Mouse (Mus musculus) lung, embryonic 14.5 days (tissue): ENCODE results near the gene Rfx8. TPM values are rescaled to one million over a fixed set of nuclear protein-coding genes. Genes with fewer than 3 reads are reported as not detected.

Source experiments
- ATAC-seq: fragments of 200-750 bp; cut with Nextera tagmentation; 2 replicates; pipeline ENCODE4 v1.8.0; 2017; ENCODE audit warnings: mild to moderate bottlenecking, moderate TSS enrichment, moderate library complexity; ENCODE audit not compliant: insufficient read depth
- DNase-seq: peaks from one replicate; pipeline ENCODE4 v3.0.0-alpha.2; 2015
- H3K27ac ChIP-seq: fragments of 300-500 bp; sonication (generic); 2 replicates; pipeline ENCODE4 v1.5.1; 2014; ENCODE audit warnings: low read depth, mild to moderate bottlenecking, moderate library complexity
- H3K27me3 ChIP-seq: fragments of 300-500 bp; sonication (generic); 2 replicates; pipeline ENCODE4 v1.6.1; 2014; ENCODE audit warnings: low read length, control low read depth; ENCODE audit not compliant: insufficient read depth
- H3K36me3 ChIP-seq: fragments of 300-500 bp; sonication (generic); 2 replicates; pipeline ENCODE4 v1.6.1; 2014; ENCODE audit warnings: control low read depth; ENCODE audit not compliant: insufficient read depth
- H3K4me1 ChIP-seq: fragments of 300-500 bp; sonication (generic); 2 replicates; pipeline ENCODE4 v1.6.1; 2014; ENCODE audit warnings: antibody characterized with exemption, control low read depth; ENCODE audit not compliant: insufficient read depth
- H3K4me2 ChIP-seq: fragments of 300-500 bp; sonication (generic); 2 replicates; pipeline ENCODE4 v1.6.1; 2014; ENCODE audit warnings: mild to moderate bottlenecking
- H3K4me3 ChIP-seq: fragments of 300-500 bp; sonication (generic); 2 replicates; pipeline ENCODE4 v1.5.1; 2014; ENCODE audit warnings: low read depth, low read length
- H3K9ac ChIP-seq: fragments of 300-500 bp; sonication (generic); 2 replicates; pipeline ENCODE4 v1.6.1; 2014
- H3K9me3 ChIP-seq: fragments of 300-500 bp; sonication (generic); 2 replicates; pipeline ENCODE4 v1.6.1; 2016; ENCODE audit warnings: low read depth, low read length, control low read depth
- CTCF ChIP-seq: IDR thresholded peaks from 2 replicates; pipeline ENCODE4 v1.5.1; 2016; ENCODE audit warnings: antibody characterized with exemption, low read depth
- WGBS: fragments of 180-500 bp; shearing (Covaris S2); extraction: QIAGEN DNeasy Blood & Tissue Kit; methylation state at CpG from one replicate; pipeline ENCODE4 v1.1.7; 2014; 5-methylcytosine and 5-hydroxymethylcytosine counted together
- polyA plus RNA-seq: library from polyadenylated mRNA; unstranded; fragments of >200 nt; fragmentation: Nextera tagmentation; extraction: Ambion mirVana; gene quantifications from 2 replicates; pipeline ENCODE4 v1.2.1, GENCODE M21; 2014

The Rfx8 gene
- polyA plus RNA-seq, 1 experiment from 2014 or later, result 0.24 TPM

DNA sequence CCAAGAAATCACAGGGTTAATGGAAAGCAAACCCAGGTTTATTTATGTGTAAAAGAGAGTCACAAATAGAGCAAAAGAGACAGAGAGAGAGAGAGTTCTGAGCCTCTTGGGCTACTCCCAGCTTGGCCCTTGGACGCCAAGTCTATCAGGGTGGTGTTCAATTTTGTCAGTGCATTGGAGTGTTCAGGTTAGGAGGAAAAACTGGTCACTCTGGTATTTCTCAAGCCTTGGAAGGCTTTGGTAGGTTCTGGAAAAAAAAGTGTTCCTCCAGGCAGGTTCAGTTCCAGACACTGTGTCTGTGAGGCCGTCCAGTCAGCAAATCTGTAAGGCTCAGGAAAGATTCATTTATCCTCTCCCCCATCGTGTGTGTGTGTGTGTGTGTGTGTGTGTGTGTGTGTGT is 95.3 kb downstream of the Rfx8 start:
- Histone ChIP-seq H3K9ac (no peak overlapping the region), H3K4me3 (no peak overlapping the region), H3K4me1 (no peaks in the 10 kb centered on the region), H3K27ac (no peak overlapping the region), H3K4me2 (no peak overlapping the region), H3K36me3 (no peaks in the 10 kb centered on the region), H3K9me3 (no peaks in the 10 kb centered on the region), H3K27me3 (no peaks in the 10 kb centered on the region)
- TF ChIP-seq CTCF, result no peak
- DNase-seq, result no peak
- no peak for ATAC-seq
- WGBS, result 41% methylated on average over 3 of the region's 3 CpGs

GRCm38 (mm10) chr1:39623729-39624128 is 97.1 kb downstream of the Rfx8 start:
- no peak for TF ChIP-seq CTCF
- no peak overlapping the region for H3K4me2 ChIP-seq
- ATAC-seq (no peak), DNase-seq (no peak)
- H3K4me1 ChIP-seq, result no peaks in the 10 kb centered on the region
- no peaks in the 10 kb centered on the region for H3K9me3 ChIP-seq
- H3K27ac ChIP-seq, result no peak overlapping the region
- H3K27me3 ChIP-seq, result no peaks in the 10 kb centered on the region
- 50% methylated on average over 1 of the region's 1 CpGs for WGBS
- H3K4me3 ChIP-seq, result no peak overlapping the region
- H3K36me3 ChIP-seq, result no peaks in the 10 kb centered on the region
- H3K9ac ChIP-seq, result no peak overlapping the region

DNA sequence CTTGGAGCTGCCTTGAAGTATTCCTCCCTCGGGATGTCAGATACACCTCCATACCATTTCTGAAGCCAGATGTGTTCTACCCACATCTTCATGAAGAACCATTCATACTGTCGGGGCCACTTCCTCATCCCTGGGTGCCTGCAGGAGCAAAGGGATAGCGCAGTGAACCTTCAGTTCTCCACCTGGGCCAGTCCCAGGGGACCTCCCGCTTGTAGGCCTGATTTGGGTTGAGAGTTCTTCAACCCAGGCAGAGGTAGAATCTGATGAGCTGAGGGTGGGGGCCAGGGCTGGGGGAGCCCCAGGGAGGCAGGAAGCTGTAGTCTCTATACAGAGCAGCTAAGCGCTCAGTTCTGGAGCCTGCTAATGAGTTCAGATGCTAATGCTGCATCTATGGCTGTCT is 97.7 kb downstream of the Rfx8 start:
- no peaks in the 10 kb centered on the region for H3K36me3 ChIP-seq
- DNase-seq, result no peak
- 90% methylated on average over 5 of the region's 5 CpGs for WGBS
- H3K4me1 ChIP-seq, result no peaks in the 10 kb centered on the region
- ATAC-seq, result no peak
- no peak overlapping the region for H3K9ac ChIP-seq
- H3K27ac ChIP-seq, result no peak overlapping the region
- H3K27me3 ChIP-seq, result no peaks in the 10 kb centered on the region
- TF ChIP-seq CTCF, result no peak
- H3K4me3 ChIP-seq, result no peak overlapping the region
- no peaks in the 10 kb centered on the region for H3K9me3 ChIP-seq
- no peak overlapping the region for H3K4me2 ChIP-seq

DNA sequence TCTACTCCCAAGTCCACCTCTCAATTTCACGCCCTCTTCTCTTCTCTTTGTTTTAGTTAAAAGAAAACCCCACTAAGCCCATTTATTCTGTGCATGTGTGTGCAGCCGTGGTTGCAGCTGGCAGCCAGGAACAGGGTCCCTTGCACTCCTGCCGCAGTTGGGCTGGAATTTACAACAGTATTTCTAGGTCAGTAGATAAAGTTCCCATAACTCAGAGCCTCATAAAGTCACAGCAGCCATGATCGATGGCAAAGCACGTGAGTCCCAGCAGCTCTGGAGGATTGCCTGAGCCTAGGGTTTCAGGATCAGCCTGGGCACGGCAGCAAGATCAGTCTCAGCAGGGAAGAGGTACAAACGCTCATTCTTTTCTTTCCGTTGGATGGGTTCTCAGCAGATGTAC is 102.3 kb downstream of the Rfx8 start:
- no peaks in the 10 kb centered on the region for H3K36me3 ChIP-seq
- DNase-seq, result no peak
- ATAC-seq, result no peak
- no peak overlapping the region for H3K4me3 ChIP-seq
- H3K9ac ChIP-seq, result no peak overlapping the region
- no peaks in the 10 kb centered on the region for H3K9me3 ChIP-seq
- WGBS, result 42% methylated on average over 8 of the region's 8 CpGs
- H3K27me3 ChIP-seq, result no peaks in the 10 kb centered on the region
- H3K27ac ChIP-seq, result no peak overlapping the region
- H3K4me2 ChIP-seq, result no peak overlapping the region
- no peaks in the 10 kb centered on the region for H3K4me1 ChIP-seq
- no peak for TF ChIP-seq CTCF

DNA sequence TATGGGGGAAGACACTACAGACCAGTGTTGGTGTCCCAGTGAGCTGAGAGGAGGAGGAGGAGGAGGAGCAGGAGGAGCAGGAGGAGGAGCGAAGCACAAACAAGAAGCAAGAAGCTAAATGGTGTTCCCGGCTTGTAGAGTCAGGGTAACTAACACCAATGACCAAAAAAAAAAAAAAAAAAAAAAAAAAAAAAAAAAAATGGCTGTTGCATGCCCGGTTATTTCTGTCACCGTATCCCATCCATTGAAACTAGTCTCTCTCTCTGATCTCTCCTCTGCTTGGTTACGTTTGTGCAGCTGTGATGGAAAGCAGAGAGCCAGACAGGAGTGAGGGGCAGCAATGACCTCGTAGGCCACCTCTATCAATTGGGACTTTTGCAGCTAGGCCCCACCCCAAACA is 105.3 kb downstream of the Rfx8 start:
- Histone ChIP-seq H3K9ac (no peak overlapping the region), H3K4me3 (no peak overlapping the region), H3K4me2 (no peak overlapping the region), H3K9me3 (no peaks in the 10 kb centered on the region), H3K27ac (no peak overlapping the region), H3K4me1 (no peaks in the 10 kb centered on the region), H3K27me3 (no peaks in the 10 kb centered on the region), H3K36me3 (no peaks in the 10 kb centered on the region)
- TF ChIP-seq CTCF, result no peak
- ATAC-seq, result no peak
- WGBS, result 61% methylated on average over 6 of the region's 6 CpGs
- DNase-seq, result no peak

Other genes starting within 250 kb of the Rfx8 start
- 9.9 and 10.7 TPM in 2 replicates for gene Tbc1d8, start 242.2 kb downstream of the Rfx8 start, polyA plus RNA-seq
- 26.8 and 29.0 TPM in 2 replicates for gene Cnot11, start 186.0 kb downstream of the Rfx8 start, polyA plus RNA-seq
- gene Rnf149, start 143.6 kb downstream of the Rfx8 start, polyA plus RNA-seq, result 32.8 and 33.3 TPM in 2 replicates
- 0.05 TPM in 1 of 2 replicates, not detected in the other for gene Creg2, start 69.5 kb downstream of the Rfx8 start, polyA plus RNA-seq
- gene Gm3646, start 84.3 kb upstream of the Rfx8 start, polyA plus RNA-seq, result not detected in 2 replicates
- gene Map4k4, start 179.9 kb upstream of the Rfx8 start, polyA plus RNA-seq, result 44.7 and 49.3 TPM in 2 replicates